Mouse (Mus musculus): Measurements from ENCODE around the gene Six5.

Six5 gene

DNA sequence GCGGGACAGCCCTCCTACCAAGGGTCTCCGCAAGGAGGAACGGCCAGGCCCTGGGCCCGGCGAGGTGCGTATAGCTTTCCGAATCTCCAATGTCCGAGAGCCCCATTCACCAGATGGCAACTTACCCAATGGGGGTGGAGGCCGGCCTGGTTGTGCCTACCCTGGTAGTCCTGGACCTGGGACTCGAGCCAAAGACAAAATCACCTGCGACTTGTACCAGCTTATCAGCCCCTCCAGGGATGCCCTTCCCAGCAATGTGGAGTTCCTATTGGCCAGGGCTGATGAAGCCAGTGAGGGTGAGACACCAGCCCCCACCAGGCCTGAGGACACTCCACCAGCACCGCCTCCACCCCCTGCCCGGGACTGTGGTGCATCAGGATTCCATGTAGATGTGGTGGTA, 41.8 kb downstream of the Six5 start:
- in situ Hi-C loops (cut with MboI; ENCODE audit: low sequenced_read_pairs), result no loop called here

DNA sequence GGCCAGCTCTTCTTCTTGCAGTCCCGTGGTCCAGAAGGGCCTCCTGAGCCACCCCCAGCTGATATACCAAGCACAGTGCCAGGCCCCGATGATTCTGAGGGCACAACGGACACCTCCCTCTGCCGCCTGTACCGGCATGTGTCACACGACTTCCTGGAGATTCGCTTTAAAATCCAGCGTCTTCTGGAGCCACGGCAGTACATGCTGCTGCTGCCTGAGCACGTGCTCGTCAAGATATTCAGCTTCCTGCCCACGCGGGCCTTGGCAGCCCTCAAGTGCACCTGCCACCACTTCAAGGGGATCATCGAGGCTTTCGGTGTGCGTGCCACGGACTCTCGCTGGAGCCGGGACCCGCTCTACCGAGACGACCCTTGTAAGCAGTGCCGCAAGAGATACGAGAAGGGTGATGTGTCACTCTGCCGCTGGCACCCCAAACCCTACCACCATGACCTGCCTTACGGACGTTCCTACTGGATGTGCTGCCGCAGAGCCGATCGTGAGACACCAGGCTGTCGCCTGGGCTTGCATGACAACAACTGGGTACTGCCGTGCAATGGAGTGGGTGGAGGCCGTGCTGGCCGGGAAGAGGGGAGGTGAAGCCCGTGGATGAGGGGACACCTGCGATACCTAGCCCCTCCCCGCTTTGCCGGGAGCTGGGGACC, 42.4 kb downstream of the Six5 start:
- in situ Hi-C loops (cut with MboI; ENCODE audit: low sequenced_read_pairs), result no loop called here

DNA sequence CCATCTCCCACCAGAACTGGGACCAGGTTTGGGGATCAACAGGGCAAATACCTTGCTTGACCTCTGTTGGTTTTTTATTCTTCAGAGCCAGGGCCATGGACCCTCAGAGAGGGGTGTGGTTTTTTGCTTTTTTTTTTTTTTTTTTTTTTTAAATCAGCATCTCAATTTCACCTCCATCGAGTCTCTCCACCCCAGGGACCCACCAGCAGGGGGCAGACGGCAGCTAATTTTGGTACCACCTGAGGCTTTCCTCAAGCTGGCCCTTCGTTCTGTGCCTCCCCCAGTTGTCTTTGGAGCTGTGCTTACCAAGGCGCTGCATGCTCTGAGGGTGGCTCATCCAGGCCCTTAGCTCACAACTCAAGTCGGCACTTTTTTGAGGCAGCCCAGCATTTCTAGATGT, 43.0 kb downstream of the Six5 start:
- in situ Hi-C loops (cut with MboI; ENCODE audit: low sequenced_read_pairs), result no loop called here

DNA sequence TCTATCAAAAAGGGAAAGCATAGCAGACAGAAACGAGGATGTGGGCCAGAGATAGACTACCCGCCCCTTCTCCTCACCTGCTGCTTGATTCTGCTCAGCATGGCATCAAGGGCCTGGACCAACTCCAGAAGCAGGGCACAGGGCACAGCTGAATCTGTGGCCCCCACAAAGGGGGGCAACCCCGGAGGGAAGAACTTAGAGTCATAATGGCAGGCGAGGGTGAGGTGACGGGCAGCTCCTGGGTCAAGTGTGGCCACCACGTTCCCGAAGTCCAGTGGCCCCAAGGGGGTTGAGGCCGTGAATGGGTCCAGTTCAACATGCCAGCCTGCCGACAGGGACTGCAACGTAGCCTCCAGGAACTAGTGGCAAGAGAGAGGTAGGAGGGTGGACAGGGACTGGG, 52.4 kb downstream of the Six5 start:
- in situ Hi-C loops (cut with MboI; ENCODE audit: low sequenced_read_pairs), result loop anchor here (10.0 kb wide), 1 partner anchor 62 kb away; the partner anchor contains the start of gene Dmpk

GRCm38 (mm10) chr7:19147497-19148045, 53.2 kb downstream of the Six5 start:
- in situ Hi-C loops (cut with MboI; ENCODE audit: low sequenced_read_pairs), result loop anchor here (10.0 kb wide), 1 partner anchor 63 kb away; the partner anchor contains the start of gene Dmpk

Measured in CH12F3 (cell line).